Mouse (Mus musculus): ENCODE measurements at regions not wholly inside any gene's neighbourhood (a gene's known extent, or its start where the extent isn't known, plus 50 kb on each side); places are given as distances from the start of the nearest gene placed in this dataset.

- TF ChIP-seq MYB (IDR thresholded peaks at IDR 0.05; ENCODE audit: low read depth, low read length) (no peak), RAD21 (IDR thresholded peaks at IDR 0.05; ENCODE audit: low read depth, low read length) (no peak)
- DNase-seq (ENCODE audit: low read depth, low spot score) = no peak
- Histone ChIP-seq H3K27ac (ENCODE audit: control insufficient read depth, low read depth, low read length) (no peak overlapping the region), H3K79me2 (ENCODE audit: control insufficient read depth, insufficient read depth, low read length, poor library complexity) (no peaks in the 10 kb centered on the region), H3K4me3 (ENCODE audit: control insufficient read depth in 1 of 2, insufficient read depth in 1 of 2, low read depth in 2 of 2, low read length in 2 of 2) (no peak overlapping the region), H3K27me3 (ENCODE audit: control insufficient read depth in 1 of 2, insufficient read depth in 2 of 2, low read length in 2 of 2) (no peaks in the 10 kb centered on the region), H3K9me3 (replicated peaks; ENCODE audit: insufficient read depth, low read length) (no peaks in the 10 kb centered on the region), H3K9ac (ENCODE audit: control insufficient read depth, low read depth, low read length, poor library complexity, severe bottlenecking) (no peak overlapping the region), H3K4me1 (ENCODE audit: control insufficient read depth in 1 of 2, insufficient read depth in 2 of 2, low read length in 2 of 2) (no peaks in the 10 kb centered on the region), H3K36me3 (ENCODE audit: control insufficient read depth in 1 of 2, insufficient read depth in 2 of 2, low read length in 2 of 2) (no peaks in the 10 kb centered on the region)
Measured at GRCm38 (mm10) chr14:45773326-45773725, 115.4 kb upstream of the Ddhd1 start.

GRCm38 (mm10) chr14:45781850-45782249, 123.9 kb upstream of the Ddhd1 start:
- Histone ChIP-seq H3K79me2 (ENCODE audit: control insufficient read depth, insufficient read depth, low read length, poor library complexity) (no peaks in the 10 kb centered on the region), H3K27me3 (ENCODE audit: control insufficient read depth in 1 of 2, insufficient read depth in 2 of 2, low read length in 2 of 2) (no peaks in the 10 kb centered on the region), H3K9ac (ENCODE audit: control insufficient read depth, low read depth, low read length, poor library complexity, severe bottlenecking) (no peak overlapping the region), H3K27ac (ENCODE audit: control insufficient read depth, low read depth, low read length) (no peak overlapping the region), H3K9me3 (replicated peaks; ENCODE audit: insufficient read depth, low read length) (no peaks in the 10 kb centered on the region), H3K36me3 (ENCODE audit: control insufficient read depth in 1 of 2, insufficient read depth in 2 of 2, low read length in 2 of 2) (no peaks in the 10 kb centered on the region), H3K4me1 (ENCODE audit: control insufficient read depth in 1 of 2, insufficient read depth in 2 of 2, low read length in 2 of 2) (no peaks in the 10 kb centered on the region), H3K4me3 (ENCODE audit: control insufficient read depth in 1 of 2, insufficient read depth in 1 of 2, low read depth in 2 of 2, low read length in 2 of 2) (no peak overlapping the region)
- TF ChIP-seq NRF1 (IDR thresholded peaks at IDR 0.05; ENCODE audit: insufficient read depth, low read depth, low read length, poor library complexity, severe bottlenecking) = no peak
- TF ChIP-seq CHD2 (IDR thresholded peaks at IDR 0.05; ENCODE audit: low read length) = no peak
- no peak for TF ChIP-seq BHLHE40 (IDR thresholded peaks at IDR 0.05; ENCODE audit: borderline replicate concordance, low read depth, low read length)
- TF ChIP-seq MAZ (IDR thresholded peaks at IDR 0.05; ENCODE audit: low read depth, low read length) = no peak
- TF ChIP-seq ZNF384 (IDR thresholded peaks at IDR 0.05; ENCODE audit: low read depth, low read length) = no peak
- no peak for DNase-seq (ENCODE audit: low read depth, low spot score)

DNA sequence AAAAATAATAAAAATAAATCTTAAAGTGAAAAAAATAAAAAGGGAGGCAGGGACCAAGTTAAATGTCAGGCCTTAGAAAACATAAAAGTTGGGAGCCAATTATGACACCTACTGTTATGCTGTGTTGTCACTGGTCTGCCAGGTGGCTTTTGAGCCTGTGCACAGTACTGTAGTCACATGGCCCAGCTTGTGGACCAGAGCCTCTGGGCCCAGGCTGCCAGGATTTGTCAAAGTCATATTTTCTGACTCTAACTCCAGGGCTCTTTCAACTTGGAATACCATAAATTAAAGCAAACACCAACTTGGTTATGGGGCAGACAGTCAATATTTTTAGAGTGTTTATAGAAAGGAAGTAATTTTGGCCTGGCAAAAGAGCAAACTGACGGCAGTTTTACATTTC, 137.0 kb upstream of the Ddhd1 start:
- Histone ChIP-seq H3K9me3 (replicated peaks; ENCODE audit: insufficient read depth, low read length) (no peaks in the 10 kb centered on the region), H3K79me2 (ENCODE audit: control insufficient read depth, insufficient read depth, low read length, poor library complexity) (no peaks in the 10 kb centered on the region), H3K27me3 (ENCODE audit: control insufficient read depth in 1 of 2, insufficient read depth in 2 of 2, low read length in 2 of 2) (no peaks in the 10 kb centered on the region), H3K36me3 (ENCODE audit: control insufficient read depth in 1 of 2, insufficient read depth in 2 of 2, low read length in 2 of 2) (no peaks in the 10 kb centered on the region), H3K27ac (ENCODE audit: control insufficient read depth, low read depth, low read length) (no peak overlapping the region), H3K4me3 (ENCODE audit: control insufficient read depth in 1 of 2, insufficient read depth in 1 of 2, low read depth in 2 of 2, low read length in 2 of 2) (no peak overlapping the region), H3K9ac (ENCODE audit: control insufficient read depth, low read depth, low read length, poor library complexity, severe bottlenecking) (no peak overlapping the region), H3K4me1 (ENCODE audit: control insufficient read depth in 1 of 2, insufficient read depth in 2 of 2, low read length in 2 of 2) (no peaks in the 10 kb centered on the region)
- DNase-seq (ENCODE audit: low read depth, low spot score) = no peak
- no peak for TF ChIP-seq TCF12 (IDR thresholded peaks at IDR 0.05; ENCODE audit: low read depth, low read length)
- no peak for TF ChIP-seq MYC (IDR thresholded peaks at IDR 0.05; ENCODE audit: low read depth, low read length)
- TF ChIP-seq POLR2AphosphoS2 (IDR thresholded peaks at IDR 0.05; ENCODE audit: low read length) = no peak

All from MEL (cell line).